Mouse (Mus musculus) CH12.LX (cell line): ENCODE data around the gene Ulk4. TPM values are rescaled to one million over a fixed set of nuclear protein-coding genes. Genes with fewer than 3 reads are reported as not detected.

ENCODE experiments used
- DNase-seq: peaks from one replicate; pipeline ENCODE4 v3.0.0-alpha.2; 2013; ENCODE audit errors: extremely low read depth
- H3K27ac ChIP-seq: 2 replicates; pipeline ENCODE4 v1.5.1; 2012; ENCODE audit warnings: low read depth, mild to moderate bottlenecking, control low read depth, moderate library complexity; ENCODE audit not compliant: insufficient read depth
- H3K27me3 ChIP-seq: replicated peaks from 2 replicates; pipeline ENCODE3; 2012; ENCODE audit warnings: inconsistent platforms
- H3K36me3 ChIP-seq, 2 experiments: replicated peaks in 1 of 2; 2 replicates each; pipeline versions ENCODE3 to v1.6.1; 2012; ENCODE audit warnings: inconsistent platforms in 1 of 2, low read length in 1 of 2, mild to moderate bottlenecking in 1 of 2, mixed read lengths in 1 of 2, moderate library complexity in 1 of 2; ENCODE audit not compliant: control insufficient read depth in 1 of 2, insufficient read depth in 1 of 2
- H3K4me1 ChIP-seq, 2 experiments: 2 replicates each; pipeline ENCODE4 v1.6.1; 2012; ENCODE audit warnings: inconsistent platforms in 1 of 2, moderate library complexity in 1 of 2; ENCODE audit not compliant: insufficient read depth in 2 of 2, control insufficient read depth in 1 of 2
- H3K4me2 ChIP-seq: 2 replicates; pipeline ENCODE4 v1.6.1; 2012; ENCODE audit warnings: low read depth, mild to moderate bottlenecking, control low read depth; ENCODE audit not compliant: poor library complexity, insufficient read depth, severe bottlenecking
- H3K4me3 ChIP-seq, 3 experiments: fragments of 150-350 bp in 1 of 3; sonication (generic) in 1 of 3; replicated peaks in 1 of 3; 2 replicates each; pipeline versions ENCODE3 to v1.5.1; 2011 to 2012; ENCODE audit warnings: low read depth in 2 of 3, low read length in 2 of 3, mild to moderate bottlenecking in 2 of 3, moderate library complexity in 2 of 3, control low read depth in 1 of 3, improper control_type of control experiment in 1 of 3, inconsistent platforms in 1 of 3, mixed read lengths in 1 of 3; ENCODE audit not compliant: poor library complexity in 1 of 3
- H3K79me2 ChIP-seq: replicated peaks from 2 replicates; pipeline ENCODE4 v1.6.1; 2012; ENCODE audit warnings: mild to moderate bottlenecking, moderate library complexity; ENCODE audit not compliant: control insufficient read depth, poor library complexity, insufficient read depth, severe bottlenecking; ENCODE audit errors: extremely low read depth
- H3K9ac ChIP-seq: 2 replicates; pipeline ENCODE4 v1.6.1; 2012; ENCODE audit warnings: low read depth, mild to moderate bottlenecking, control low read depth, moderate library complexity; ENCODE audit not compliant: insufficient read depth
- H3K9me3 ChIP-seq: replicated peaks from 2 replicates; pipeline ENCODE3; 2012; ENCODE audit warnings: low read length, inconsistent platforms, mixed read lengths
- BHLHE40 ChIP-seq: IDR thresholded peaks from 2 replicates; pipeline ENCODE4 v1.6.1; 2011; ENCODE audit warnings: mild to moderate bottlenecking, low read depth, low read length, improper control_type of control experiment
- CHD1 ChIP-seq: IDR thresholded peaks from 2 replicates; pipeline ENCODE4 v1.6.1; 2012; ENCODE audit warnings: low read depth, low read length, improper control_type of control experiment, inconsistent platforms
- ELF1 ChIP-seq: IDR thresholded peaks from 2 replicates; pipeline ENCODE4 v1.6.1; 2014; ENCODE audit warnings: low read depth, mild to moderate bottlenecking, inconsistent platforms, low read length, improper control_type of control experiment
- EP300 ChIP-seq: IDR thresholded peaks from 2 replicates; pipeline ENCODE4 v1.6.1; 2011; ENCODE audit warnings: low read length, improper control_type of control experiment
- ETS1 ChIP-seq: conservative IDR thresholded peaks from 2 replicates; pipeline ENCODE4 v1.6.1; 2012; ENCODE audit warnings: low read depth, mild to moderate bottlenecking, inconsistent platforms, low read length, improper control_type of control experiment, moderate library complexity
- GABPA ChIP-seq: IDR thresholded peaks from 2 replicates; pipeline ENCODE4 v1.6.1; 2012; ENCODE audit warnings: low read depth, low read length, improper control_type of control experiment, inconsistent platforms; ENCODE audit not compliant: insufficient replicate concordance
- JUN ChIP-seq: IDR thresholded peaks from 2 replicates; pipeline ENCODE4 v1.6.1; 2011; ENCODE audit warnings: low read depth, mild to moderate bottlenecking, low read length, improper control_type of control experiment, moderate library complexity; ENCODE audit not compliant: insufficient read depth
- JUND ChIP-seq: conservative IDR thresholded peaks from 2 replicates; pipeline ENCODE4 v1.6.1; 2011; ENCODE audit warnings: low read depth, low read length, improper control_type of control experiment
- KAT2A ChIP-seq: IDR thresholded peaks from 2 replicates; pipeline ENCODE4 v1.6.1; 2012; ENCODE audit warnings: low read length, improper control_type of control experiment, inconsistent platforms; ENCODE audit not compliant: insufficient replicate concordance
- MAFK ChIP-seq: IDR thresholded peaks from 2 replicates; pipeline ENCODE4 v1.6.1; 2011; ENCODE audit warnings: low read length, improper control_type of control experiment; ENCODE audit not compliant: insufficient replicate concordance
- MAX ChIP-seq: IDR thresholded peaks from 2 replicates; pipeline ENCODE4 v1.6.1; 2011; ENCODE audit warnings: low read length, improper control_type of control experiment
- NRF1 ChIP-seq: IDR thresholded peaks from 2 replicates; pipeline ENCODE4 v1.6.1; 2014; ENCODE audit warnings: low read depth, mild to moderate bottlenecking, inconsistent platforms, low read length, improper control_type of control experiment, moderate library complexity
- PAX5 ChIP-seq: IDR thresholded peaks from 2 replicates; pipeline ENCODE4 v1.6.1; 2012; ENCODE audit warnings: low read length, inconsistent platforms, mixed read lengths
- POLR2A ChIP-seq: IDR thresholded peaks from 2 replicates; pipeline ENCODE4 v1.6.1; 2011; ENCODE audit warnings: low read depth, mild to moderate bottlenecking, improper control_type of control experiment, low read length
- RAD21 ChIP-seq: IDR thresholded peaks from 2 replicates; pipeline ENCODE4 v1.6.1; 2011; ENCODE audit warnings: low read depth, mild to moderate bottlenecking, low read length, improper control_type of control experiment, moderate library complexity
- RCOR1 ChIP-seq: conservative IDR thresholded peaks from 2 replicates; pipeline ENCODE4 v1.6.1; 2012; ENCODE audit warnings: low read depth, mild to moderate bottlenecking, inconsistent platforms, low read length, improper control_type of control experiment
- SMC3 ChIP-seq: IDR thresholded peaks from 2 replicates; pipeline ENCODE4 v1.6.1; 2011; ENCODE audit warnings: low read depth, low read length, improper control_type of control experiment
- TBP ChIP-seq: conservative IDR thresholded peaks from 2 replicates; pipeline ENCODE4 v1.6.1; 2011; ENCODE audit warnings: low read depth, low read length, improper control_type of control experiment
- TCF12 ChIP-seq: IDR thresholded peaks from 2 replicates; pipeline ENCODE4 v1.6.1; 2014; ENCODE audit warnings: low read depth, mild to moderate bottlenecking, inconsistent platforms, low read length, improper control_type of control experiment
- UBTF ChIP-seq: IDR thresholded peaks from 2 replicates; pipeline ENCODE4 v1.6.1; 2012; ENCODE audit warnings: low read depth, mild to moderate bottlenecking, inconsistent platforms, low read length, improper control_type of control experiment, moderate library complexity
- ZC3H11A ChIP-seq: IDR thresholded peaks from 2 replicates; pipeline ENCODE4 v1.6.1; 2012; ENCODE audit warnings: low read depth, mild to moderate bottlenecking, inconsistent platforms, low read length, improper control_type of control experiment
- ZMIZ1 ChIP-seq: IDR thresholded peaks from 2 replicates; pipeline ENCODE4 v1.6.1; 2012; ENCODE audit warnings: low read depth, mild to moderate bottlenecking, inconsistent platforms, low read length, improper control_type of control experiment
- ZNF384 ChIP-seq: IDR thresholded peaks from 2 replicates; pipeline ENCODE4 v1.6.1; 2012; ENCODE audit warnings: low read depth, low read length, improper control_type of control experiment, inconsistent platforms
- dilution Hi-C: fragments of 300-500 bp; cut with MboI; formaldehyde crosslinking; loops from 2 replicates; pipeline ENCODE4 v1.14.3; 2020; ENCODE audit warnings: low sequenced_read_pairs; ENCODE audit not compliant: extremely low pct_unique_long_range_greater_than_20kb, extremely low pct_ligation_motif_present
- in situ Hi-C: fragments of 300-500 bp; cut with MboI; formaldehyde crosslinking; loops from 3 replicates; pipeline ENCODE4 v1.14.3; 2019; ENCODE audit warnings: low sequenced_read_pairs, low pct_ligation_motif_present, low pct_unique_long_range_greater_than_20kb, mixed read lengths
- polyA plus RNA-seq: library from polyadenylated mRNA; unstranded; fragments of >175 nt; gene quantifications from 2 replicates; pipeline ENCODE4 v1.2.1, GENCODE M21; 2012; ENCODE audit warnings: low read depth; ENCODE audit not compliant: insufficient read length
- total RNA-seq, 2 experiments: library from RNA; depleted of rRNA; stranded (reverse); fragments of 300-350 nt in 1 of 2; fragments of >200 nt in 1 of 2; gene quantifications; 2 replicates each; pipeline ENCODE4 v1.2.3; 2012 to 2014

The Ulk4 gene
- total and polyA plus RNA-seq, 3 experiments = 1.6 to 25.8 (median 18.5) TPM

DNA sequence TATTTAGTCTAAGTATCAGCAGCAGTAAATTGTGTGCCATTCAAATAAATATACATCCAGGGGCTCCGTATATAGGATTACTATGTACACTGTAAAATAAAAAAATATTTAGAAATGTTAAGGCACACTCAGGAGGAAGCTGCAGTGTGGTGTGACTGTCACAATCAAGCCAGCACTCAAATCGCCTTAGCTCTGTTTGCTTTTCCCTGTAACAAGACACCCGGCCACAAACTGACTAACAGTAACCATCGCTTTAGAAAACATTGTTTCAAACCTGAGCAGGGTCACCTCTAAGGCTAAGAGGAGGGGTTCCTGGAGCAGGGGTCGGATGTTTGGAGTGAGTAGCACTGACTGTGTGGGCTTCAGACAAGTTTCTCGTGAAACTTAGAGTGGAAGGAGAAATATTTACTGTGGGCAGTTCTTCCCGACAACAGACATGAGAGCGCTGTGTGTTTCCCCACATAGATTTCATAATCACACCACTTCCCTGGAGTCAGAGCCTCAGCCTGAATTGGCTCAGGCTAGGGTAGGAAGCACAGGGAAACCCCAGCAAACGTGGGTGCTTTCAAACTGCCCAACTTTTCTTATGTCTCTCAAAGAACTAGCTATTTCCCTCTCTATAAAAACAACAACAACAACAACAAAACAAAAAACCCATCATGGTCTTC is 349.9 kb downstream of the Ulk4 start:
- dilution Hi-C loops = no loop called here
- no peak for DNase-seq
- peaks cover 0 to 17% of the 10 kb centered on the region in 2 experiments; a peak in 2 of 4 replicates for H3K4me1 ChIP-seq
- H3K4me3 ChIP-seq = no peak overlapping the region
- no peaks in the 10 kb centered on the region for H3K36me3 ChIP-seq
- H3K79me2 ChIP-seq = no peaks in the 10 kb centered on the region
- peaks cover 3% of the 10 kb centered on the region for H3K9me3 ChIP-seq
- H3K27me3 ChIP-seq = no peaks in the 10 kb centered on the region
- in situ Hi-C loops = no loop called here
- no peak for TF ChIP-seq KAT2A
- no peak for TF ChIP-seq SMC3
- no peak for TF ChIP-seq JUN
- TF ChIP-seq GABPA = no peak
- TF ChIP-seq ZMIZ1 = no peak
- no peak for TF ChIP-seq ZC3H11A
- TF ChIP-seq RCOR1 = no peak
- no peak for TF ChIP-seq BHLHE40
- no peak for TF ChIP-seq JUND
- no peak for TF ChIP-seq RAD21
- no peak for TF ChIP-seq MAX
- TF ChIP-seq TCF12 = no peak
- no peak for TF ChIP-seq ETS1
- TF ChIP-seq CHD1 = no peak
- TF ChIP-seq, all 38 proteins: peak for 0
- no peak overlapping the region for H3K9ac ChIP-seq
- H3K4me2 ChIP-seq = no peak overlapping the region
- no peak overlapping the region for H3K27ac ChIP-seq

DNA sequence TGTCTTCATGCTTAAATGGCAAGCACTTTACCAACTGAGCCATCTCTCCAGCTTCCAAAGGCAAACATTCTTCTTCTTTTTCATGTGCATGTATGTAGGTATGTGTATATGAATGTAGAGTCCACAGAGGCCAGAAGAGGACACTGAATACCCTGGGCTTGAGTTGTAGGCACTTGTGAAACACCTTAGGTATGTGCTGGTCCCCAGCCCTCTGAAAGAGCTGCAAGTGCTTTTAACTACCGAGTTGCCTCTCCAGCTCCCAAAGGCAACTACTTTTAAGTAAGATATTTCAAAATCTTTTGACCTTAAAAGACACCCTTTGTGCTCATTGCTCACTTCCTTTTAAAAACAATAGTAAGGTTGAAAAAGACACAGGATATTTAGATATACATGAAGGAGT is 350.9 kb downstream of the Ulk4 start:
- Histone ChIP-seq H3K27ac (no peak overlapping the region), H3K36me3 (no peaks in the 10 kb centered on the region), H3K27me3 (no peaks in the 10 kb centered on the region), H3K4me2 (no peak overlapping the region), H3K79me2 (no peaks in the 10 kb centered on the region), H3K9ac (no peak overlapping the region), H3K9me3 (peaks cover 3% of the 10 kb centered on the region), H3K4me3 (no peak overlapping the region), H3K4me1 (peaks cover 0 to 17% of the 10 kb centered on the region in 2 experiments; a peak in 2 of 4 replicates)
- no peak for TF ChIP-seq EP300
- no peak for TF ChIP-seq POLR2A
- no peak for TF ChIP-seq TBP
- TF ChIP-seq MAFK = no peak
- TF ChIP-seq ZMIZ1 = no peak
- no peak for TF ChIP-seq TCF12
- no peak for TF ChIP-seq GABPA
- no peak for TF ChIP-seq CHD1
- no peak for TF ChIP-seq RCOR1
- TF ChIP-seq ZC3H11A = no peak
- TF ChIP-seq ELF1 = no peak
- TF ChIP-seq UBTF = no peak
- TF ChIP-seq KAT2A = no peak
- TF ChIP-seq RAD21 = no peak
- no peak for TF ChIP-seq JUN
- TF ChIP-seq MAX = no peak
- no peak for TF ChIP-seq PAX5
- no peak for TF ChIP-seq NRF1
- no peak for TF ChIP-seq ZNF384
- TF ChIP-seq SMC3 = no peak
- in situ Hi-C loops (no loop called here), dilution Hi-C loops (no loop called here)
- DNase-seq = no peak
